In genomic region chr1:21323996-21324574, GRCm38 (mm10) we compare ENCODE assay signal across 26 mouse cellular contexts. TPM values are rescaled to one million over a fixed set of nuclear protein-coding genes. Genes with fewer than 3 reads are reported as not detected.
A peak's percentile ranks its signal among the peaks of the same experiment; 100 is the strongest.
DNase-seq lines count a peak whose midpoint lies in the region; ATAC-seq and TF ChIP-seq lines count a peak whose summit lies in the region.
"Had no signal": no experiment of that assay in that cellular context is flagged by ENCODE, and none has a peak within 500 bp of the region (broad histone marks: within the 10 kb centered on the region; RNA-seq: fewer than 3 reads in every experiment).

No protein-coding gene starts in this region.

- peak; percentile 16; the same call in 1 of the 2 replicates for ATAC-seq in forebrain, postnatal 0 days
- no peak for ATAC-seq in forebrain, embryonic 11.5 days (replicated peaks; ENCODE audit: low FRiP score)
- no peak for ATAC-seq in liver, embryonic 12.5 days
- ATAC-seq in stomach, embryonic 14.5 days (ENCODE audit: insufficient number of reproducible peaks, insufficient read depth, low FRiP score, low read depth) = peak; percentile 84; the same call in 1 of the 2 replicates

- no peak overlapping the region for H3K9ac ChIP-seq in forebrain, postnatal 0 days
- no peak overlapping the region for H3K9ac ChIP-seq in forebrain, embryonic 11.5 days (ENCODE audit: low read length)
- peak overlapping the region; percentile 53; the same call in 1 of the 2 replicates for H3K9ac ChIP-seq in liver, adult 2 months (ENCODE audit: low read depth, low read length)
- H3K9ac ChIP-seq in liver, embryonic 12.5 days = no peak overlapping the region
- H3K9ac ChIP-seq in stomach, embryonic 14.5 days (replicated peaks; ENCODE audit: low read depth, low read length) = no peak overlapping the region
- H3K9ac ChIP-seq: embryonic facial prominence, embryonic 12.5 days; neural tube, embryonic 13.5 days had no signal

- 18% methylated on average over 1 of the region's 1 CpGs for WGBS in forebrain, postnatal 0 days
- 56% methylated on average over 1 of the region's 1 CpGs for WGBS in forebrain, embryonic 11.5 days
- WGBS in liver, adult 2 months = 24% methylated on average over 1 of the region's 1 CpGs
- WGBS in liver, embryonic 12.5 days (ENCODE audit: insufficient replicate concordance) = 70% methylated on average over 1 of the region's 1 CpGs
- WGBS in stomach, embryonic 14.5 days = 31% methylated on average over 1 of the region's 1 CpGs

- TF ChIP-seq CTCF in forebrain, postnatal 0 days (IDR thresholded peaks at IDR 0.05; ENCODE audit: low read depth) = no peak
- no peak for TF ChIP-seq CTCF in liver, adult 2 months (IDR thresholded peaks at IDR 0.05; ENCODE audit: low read depth, low read length)
- no peak for TF ChIP-seq CTCF in brain, embryonic 14.5 days (IDR thresholded peaks at IDR 0.05; ENCODE audit: borderline replicate concordance, extremely low read depth, insufficient read depth, insufficient read length)

- no peak overlapping the region for H3K4me3 ChIP-seq in forebrain, postnatal 0 days (ENCODE audit: low read depth, low read length)
- no peak overlapping the region for H3K4me3 ChIP-seq in forebrain, embryonic 11.5 days (ENCODE audit: low read depth, low read length)
- H3K4me3 ChIP-seq in liver, adult 2 months (ENCODE audit: insufficient read depth, low read depth, low read length) = no peak overlapping the region
- H3K4me3 ChIP-seq in liver, embryonic 12.5 days = no peak overlapping the region
- H3K4me3 ChIP-seq in stomach, embryonic 14.5 days (ENCODE audit: low read depth, low read length) = no peak overlapping the region
- H3K4me3 ChIP-seq: embryonic facial prominence, embryonic 12.5 days; left cerebral cortex, adult 2 months; neural tube, embryonic 13.5 days had no signal

- no peak for DNase-seq in forebrain, postnatal 0 days
- no peak for DNase-seq in forebrain, embryonic 11.5 days (ENCODE audit: low spot score)
- peak; percentile 89 for DNase-seq in liver, adult 2 months (ENCODE audit: extremely low read depth, low read depth, low spot score)
- peak; percentile 44 for DNase-seq in brain, embryonic 14.5 days (ENCODE audit: low read depth)
- DNase-seq in gastrocnemius, postnatal 4 days (ENCODE audit: low spot score in 2 of 2) = no peak
- DNase-seq in thymus, adult 18-20 months = no peak
- DNase-seq: adrenal gland, postnatal 10 days; cerebellum, postnatal 10 days; gastrocnemius, postnatal 25 days; kidney, adult 18-20 months; kidney, postnatal 25 days; layer of hippocampus, adult 9-11 months; left cerebral cortex, postnatal 4 days; liver; lung, adult 18-20 months; lung, postnatal 14 days; thymus, postnatal 25 days had no signal

- H3K27ac ChIP-seq in forebrain, postnatal 0 days (ENCODE audit: low read depth, low read length) = no peak overlapping the region
- H3K27ac ChIP-seq in forebrain, embryonic 11.5 days (ENCODE audit: low read depth, low read length) = no peak overlapping the region
- H3K27ac ChIP-seq in liver, adult 2 months (replicated peaks; ENCODE audit: insufficient read depth, low read depth, low read length) = peak overlapping the region; percentile 97
- no peak overlapping the region for H3K27ac ChIP-seq in liver, embryonic 12.5 days
- H3K27ac ChIP-seq in stomach, embryonic 14.5 days (ENCODE audit: low read length) = no peak overlapping the region
- H3K27ac ChIP-seq: embryonic facial prominence, embryonic 12.5 days; left cerebral cortex, adult 2 months; neural tube, embryonic 13.5 days had no signal

- no peak overlapping the region for H3K4me2 ChIP-seq in forebrain, postnatal 0 days (ENCODE audit: low read depth)
- H3K4me2 ChIP-seq in forebrain, embryonic 11.5 days (ENCODE audit: low read depth, low read length, severe bottlenecking) = no peak overlapping the region
- no peak overlapping the region for H3K4me2 ChIP-seq in liver, embryonic 12.5 days
- H3K4me2 ChIP-seq in stomach, embryonic 14.5 days (replicated peaks; ENCODE audit: low read depth, low read length) = no peak overlapping the region
- H3K4me2 ChIP-seq: embryonic facial prominence, embryonic 12.5 days; neural tube, embryonic 13.5 days had no signal

- no peaks in the 10 kb centered on the region for H3K79me2 ChIP-seq in liver, adult 2 months (ENCODE audit: control insufficient read depth, insufficient read depth, low read length)

- H3K36me3 ChIP-seq in forebrain, postnatal 0 days (ENCODE audit: insufficient read depth) = no peaks in the 10 kb centered on the region
- H3K36me3 ChIP-seq in forebrain, embryonic 11.5 days (ENCODE audit: control insufficient read depth, insufficient read depth, low read length) = no peaks in the 10 kb centered on the region
- H3K36me3 ChIP-seq in liver, adult 2 months (ENCODE audit: control insufficient read depth, insufficient read depth, low read length) = no peaks in the 10 kb centered on the region
- no peaks in the 10 kb centered on the region for H3K36me3 ChIP-seq in liver, embryonic 12.5 days
- no peaks in the 10 kb centered on the region for H3K36me3 ChIP-seq in stomach, embryonic 14.5 days (ENCODE audit: control insufficient read depth, insufficient read depth, low read length)
- H3K36me3 ChIP-seq: embryonic facial prominence, embryonic 12.5 days; neural tube, embryonic 13.5 days had no signal

- H3K27me3 ChIP-seq in forebrain, postnatal 0 days (ENCODE audit: insufficient read depth, low read length) = no peaks in the 10 kb centered on the region
- H3K27me3 ChIP-seq in forebrain, embryonic 11.5 days (ENCODE audit: control insufficient read depth, insufficient read depth, low read length) = no peaks in the 10 kb centered on the region
- H3K27me3 ChIP-seq in liver, adult 2 months (ENCODE audit: control insufficient read depth, insufficient read depth, low read length) = no peaks in the 10 kb centered on the region
- no peaks in the 10 kb centered on the region for H3K27me3 ChIP-seq in liver, embryonic 12.5 days (replicated peaks)
- no peaks in the 10 kb centered on the region for H3K27me3 ChIP-seq in stomach, embryonic 14.5 days (ENCODE audit: control insufficient read depth, insufficient read depth, low read length)
- H3K27me3 ChIP-seq: embryonic facial prominence, embryonic 12.5 days; neural tube, embryonic 13.5 days had no signal

- no peaks in the 10 kb centered on the region for H3K4me1 ChIP-seq in forebrain, postnatal 0 days (ENCODE audit: insufficient read depth)
- H3K4me1 ChIP-seq in forebrain, embryonic 11.5 days (replicated peaks; ENCODE audit: control insufficient read depth, insufficient read depth, low read length) = no peaks in the 10 kb centered on the region
- peaks cover 44% of the 10 kb centered on the region for H3K4me1 ChIP-seq in liver, adult 2 months (ENCODE audit: control insufficient read depth, insufficient read depth, low read length)
- peaks cover 12% of the 10 kb centered on the region for H3K4me1 ChIP-seq in liver, embryonic 12.5 days
- no peaks in the 10 kb centered on the region for H3K4me1 ChIP-seq in stomach, embryonic 14.5 days (ENCODE audit: control insufficient read depth, insufficient read depth, low read length)
- H3K4me1 ChIP-seq: embryonic facial prominence, embryonic 12.5 days; neural tube, embryonic 13.5 days had no signal

- no peak for TF ChIP-seq POLR2A in liver, adult 2 months (IDR thresholded peaks at IDR 0.05; ENCODE audit: extremely low read depth, insufficient read depth, low read length)
- TF ChIP-seq POLR2A in brain, embryonic 14.5 days (IDR thresholded peaks at IDR 0.05; ENCODE audit: borderline replicate concordance, extremely low read depth, insufficient read depth, insufficient read length, poor library complexity, severe bottlenecking) = no peak

- no peaks in the 10 kb centered on the region for H3K9me3 ChIP-seq in forebrain, postnatal 0 days (ENCODE audit: low read length)
- H3K9me3 ChIP-seq in forebrain, embryonic 11.5 days (ENCODE audit: control insufficient read depth, low read length) = no peaks in the 10 kb centered on the region
- H3K9me3 ChIP-seq in liver, embryonic 12.5 days (replicated peaks) = 0 out of 2 replicates have a peak, but pooled peaks cover 6% of the 10 kb centered on the region
- H3K9me3 ChIP-seq in stomach, embryonic 14.5 days (ENCODE audit: control insufficient read depth, low read depth, low read length) = no peaks in the 10 kb centered on the region; the same call in 1 of the 2 replicates
- H3K9me3 ChIP-seq: embryonic facial prominence, embryonic 12.5 days; neural tube, embryonic 13.5 days had no signal

RNA-seq across cellular contexts. Expression of gene Khdc1a, which starts 25.4 kb away (rescaled TPM):
- total RNA-seq in forebrain, postnatal 0 days (2014; rRNA removed) = not detected in 2 replicates
- not detected in 2 replicates for polyA plus RNA-seq in forebrain, postnatal 0 days (2015; fragmentation: Nextera tagmentation; extraction: Ambion mirVana)
- not detected in 2 replicates for polyA plus RNA-seq in forebrain, embryonic 11.5 days (2014; fragmentation: Nextera tagmentation; extraction: Ambion mirVana)
- total RNA-seq in liver, adult 2 months (2014; rRNA removed) = not detected in 2 replicates
- not detected in 2 replicates for polyA plus RNA-seq in liver, adult 2 months (2012; rRNA removed)
- not detected in 2 replicates for polyA plus RNA-seq in liver, embryonic 12.5 days (2016; fragmentation: Nextera tagmentation; extraction: Ambion mirVana)
- polyA plus RNA-seq in brain, embryonic 14.5 days (2012; rRNA removed) = not detected in 2 replicates
- polyA plus RNA-seq in stomach, embryonic 14.5 days (2014; fragmentation: Nextera tagmentation; extraction: Ambion mirVana) = not detected in 2 replicates
- total RNA-seq in gastrocnemius, postnatal 4 days (2021) = not detected
- total RNA-seq: adrenal gland, postnatal 10 days; gastrocnemius, postnatal 25 days; left cerebral cortex, adult 2 months; left cerebral cortex, postnatal 4 days had no signal
- polyA plus RNA-seq: embryonic facial prominence, embryonic 12.5 days; heart, postnatal 0 days; hindbrain, embryonic 11.5 days; neural tube, embryonic 13.5 days; spleen, adult 2 months had no signal

RNA-seq across cellular contexts. Expression of gene Khdc1c, which starts 44.0 kb away (rescaled TPM):
- not detected in 2 replicates for total RNA-seq in forebrain, postnatal 0 days (2014; rRNA removed)
- polyA plus RNA-seq in forebrain, postnatal 0 days (2015; fragmentation: Nextera tagmentation; extraction: Ambion mirVana) = not detected in 2 replicates
- not detected in 2 replicates for polyA plus RNA-seq in forebrain, embryonic 11.5 days (2014; fragmentation: Nextera tagmentation; extraction: Ambion mirVana)
- total RNA-seq in liver, adult 2 months (2014; rRNA removed) = not detected in 2 replicates
- not detected in 2 replicates for polyA plus RNA-seq in liver, adult 2 months (2012; rRNA removed)
- not detected in 2 replicates for polyA plus RNA-seq in liver, embryonic 12.5 days (2016; fragmentation: Nextera tagmentation; extraction: Ambion mirVana)
- polyA plus RNA-seq in brain, embryonic 14.5 days (2012; rRNA removed) = not detected in 2 replicates
- polyA plus RNA-seq in stomach, embryonic 14.5 days (2014; fragmentation: Nextera tagmentation; extraction: Ambion mirVana) = not detected in 2 replicates
- not detected for total RNA-seq in gastrocnemius, postnatal 4 days (2021)
- total RNA-seq: adrenal gland, postnatal 10 days; gastrocnemius, postnatal 25 days; left cerebral cortex, adult 2 months; left cerebral cortex, postnatal 4 days; megakaryocyte, adult 5-6 weeks had no signal
- polyA plus RNA-seq: embryonic facial prominence, embryonic 12.5 days; heart, postnatal 0 days; hindbrain, embryonic 11.5 days; neural tube, embryonic 13.5 days; spleen, adult 2 months had no signal

RNA-seq across cellular contexts. Expression of gene Khdc1b, which starts 59.3 kb away (rescaled TPM):
- total RNA-seq in forebrain, postnatal 0 days (2014; rRNA removed) = not detected in 2 replicates
- polyA plus RNA-seq in forebrain, postnatal 0 days (2015; fragmentation: Nextera tagmentation; extraction: Ambion mirVana) = 0.06 TPM in 1 of 2 replicates, not detected in the other
- not detected in 2 replicates for polyA plus RNA-seq in forebrain, embryonic 11.5 days (2014; fragmentation: Nextera tagmentation; extraction: Ambion mirVana)
- total RNA-seq in liver, adult 2 months (2014; rRNA removed) = not detected in 2 replicates
- polyA plus RNA-seq in liver, adult 2 months (2012; rRNA removed) = not detected in 2 replicates
- polyA plus RNA-seq in liver, embryonic 12.5 days (2016; fragmentation: Nextera tagmentation; extraction: Ambion mirVana) = not detected in 2 replicates
- not detected in 2 replicates for polyA plus RNA-seq in brain, embryonic 14.5 days (2012; rRNA removed)
- 0.14 and 0.22 TPM in 2 replicates for polyA plus RNA-seq in stomach, embryonic 14.5 days (2014; fragmentation: Nextera tagmentation; extraction: Ambion mirVana)
- total RNA-seq in gastrocnemius, postnatal 4 days (2021) = not detected
- total RNA-seq: gastrocnemius, postnatal 25 days; left cerebral cortex, adult 2 months; left cerebral cortex, postnatal 4 days; megakaryocyte, adult 5-6 weeks had no signal
- polyA plus RNA-seq: heart, postnatal 0 days had no signal

Comparison
In these comparisons a context has a peak if more than half of its experiments do, and no peak if none do; other contexts are left out.
1. ATAC-seq: peak in forebrain, postnatal 0 days (single experiment) and stomach, embryonic 14.5 days (single experiment); none in forebrain, embryonic 11.5 days (single experiment) and liver, embryonic 12.5 days (single experiment).
2. DNase-seq: peak in liver, adult 2 months (single experiment) and brain, embryonic 14.5 days (single experiment); none in forebrain, postnatal 0 days (single experiment), forebrain, embryonic 11.5 days (single experiment), gastrocnemius, postnatal 4 days (0 of 2) and thymus, adult 18-20 months (0 of 2).